In the genomic region with DNA sequence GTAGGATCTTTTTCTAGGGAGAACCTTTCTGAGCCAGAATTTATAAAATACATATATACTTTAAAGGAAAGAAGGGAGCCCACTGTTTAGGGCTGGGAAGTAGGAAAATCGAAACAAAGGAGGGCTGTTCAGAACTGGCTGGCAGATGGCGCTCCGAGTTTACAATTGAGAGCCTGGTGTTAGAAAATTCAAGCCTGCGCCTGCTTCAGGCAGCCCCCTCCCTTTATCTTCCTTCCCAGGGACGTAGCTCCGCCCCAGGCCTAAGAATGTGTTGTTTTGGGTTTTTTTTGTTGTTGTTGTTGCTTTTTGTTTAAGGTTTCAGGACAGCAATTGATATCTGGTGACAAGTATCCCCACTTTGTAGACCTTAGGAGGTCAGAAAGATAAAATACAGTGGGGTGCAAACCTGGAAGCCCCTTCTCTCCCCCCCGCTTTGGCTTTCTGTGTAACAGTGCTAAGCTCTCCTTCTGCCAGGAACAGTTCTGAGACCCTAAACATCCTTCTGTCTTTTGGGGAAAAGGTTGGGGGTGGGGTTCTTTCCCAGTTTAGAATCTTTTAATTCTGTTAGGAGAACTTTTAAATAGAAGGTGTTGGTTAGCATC, we compare ENCODE assay signal across 8 mouse cellular contexts. TPM values are rescaled to one million over a fixed set of nuclear protein-coding genes. Genes with fewer than 3 reads are reported as not detected.
DNase-seq lines count a peak whose midpoint lies in the region; ATAC-seq and TF ChIP-seq lines count a peak whose summit lies in the region.

No protein-coding gene starts in this region.

- no peak overlapping the region for H3K4me3 ChIP-seq in ES-E14 (ENCODE audit: insufficient read depth in 1 of 2, low read depth in 1 of 2, low read length in 2 of 2, poor library complexity in 1 of 2, severe bottlenecking in 1 of 2)
- H3K4me3 ChIP-seq in embryonic facial prominence, embryonic 11.5 days (ENCODE audit: low read depth, low read length), result no peak overlapping the region
- H3K4me3 ChIP-seq in hindbrain, embryonic 14.5 days (replicated peaks; ENCODE audit: low read length), result no peak overlapping the region
- no peak overlapping the region for H3K4me3 ChIP-seq in midbrain, embryonic 11.5 days (ENCODE audit: low read depth, low read length)

- in situ Hi-C loops in ES-E14 (cut with MboI; ENCODE audit: low sequenced_read_pairs in 2 of 2, unreplicated experiment in 2 of 2), result loop anchor here (10.0 to 25.0 kb wide), 4 partner anchors 351 to 594 kb away; no protein-coding TSS in a partner anchor

- no peaks in the 10 kb centered on the region for H3K9me3 ChIP-seq in ES-E14 (ENCODE audit: control insufficient read depth, insufficient read depth, low read depth, low read length)
- H3K9me3 ChIP-seq in embryonic facial prominence, embryonic 11.5 days (replicated peaks; ENCODE audit: control insufficient read depth, low read length), result no peaks in the 10 kb centered on the region
- H3K9me3 ChIP-seq in hindbrain, embryonic 14.5 days (ENCODE audit: control insufficient read depth, low read length), result no peaks in the 10 kb centered on the region
- no peaks in the 10 kb centered on the region for H3K9me3 ChIP-seq in midbrain, embryonic 11.5 days (ENCODE audit: control insufficient read depth, low read length)

- H3K27ac ChIP-seq in ES-E14 (ENCODE audit: insufficient read depth, low read depth, low read length, poor library complexity, severe bottlenecking), result no peak overlapping the region
- H3K27ac ChIP-seq in embryonic facial prominence, embryonic 11.5 days (replicated peaks; ENCODE audit: low read depth, low read length), result no peak overlapping the region
- no peak overlapping the region for H3K27ac ChIP-seq in hindbrain, embryonic 14.5 days
- H3K27ac ChIP-seq in midbrain, embryonic 11.5 days (ENCODE audit: low read depth, low read length), result no peak overlapping the region

- H3K27me3 ChIP-seq in embryonic facial prominence, embryonic 11.5 days (ENCODE audit: control insufficient read depth, insufficient read depth, low read length), result no peaks in the 10 kb centered on the region
- no peaks in the 10 kb centered on the region for H3K27me3 ChIP-seq in hindbrain, embryonic 14.5 days (ENCODE audit: control insufficient read depth, insufficient read depth, low read length)
- H3K27me3 ChIP-seq in midbrain, embryonic 11.5 days (ENCODE audit: control insufficient read depth, insufficient read depth, low read length), result no peaks in the 10 kb centered on the region

- H3K4me2 ChIP-seq in embryonic facial prominence, embryonic 11.5 days (ENCODE audit: low read depth, low read length), result no peak overlapping the region
- H3K4me2 ChIP-seq in hindbrain, embryonic 14.5 days (replicated peaks), result no peak overlapping the region; the same call in 1 of the 2 replicates
- no peak overlapping the region for H3K4me2 ChIP-seq in midbrain, embryonic 11.5 days

- no peak overlapping the region for H3K9ac ChIP-seq in ES-E14 (ENCODE audit: insufficient read depth, low read depth, low read length, poor library complexity, severe bottlenecking)
- no peak overlapping the region for H3K9ac ChIP-seq in embryonic facial prominence, embryonic 11.5 days (replicated peaks; ENCODE audit: low read length)
- H3K9ac ChIP-seq in hindbrain, embryonic 14.5 days, result no peak overlapping the region; the same call in 1 of the 2 replicates
- H3K9ac ChIP-seq in midbrain, embryonic 11.5 days (ENCODE audit: low read length), result no peak overlapping the region

- DNase-seq in cerebellum, adult 8-10 months, result peak; percentile 33
- no peak for DNase-seq in cerebellum, adult 9-11 months
- DNase-seq in ES-E14 (ENCODE audit: low read depth, low spot score), result no peak
- peak; percentile 88 for DNase-seq in embryonic facial prominence, embryonic 11.5 days (ENCODE audit: low spot score)
- DNase-seq in hindbrain, embryonic 14.5 days (ENCODE audit: low spot score), result peak; percentile 87
- peak; percentile 71 for DNase-seq in left cerebral cortex, postnatal 4 days
- DNase-seq in midbrain, embryonic 11.5 days (ENCODE audit: low spot score, missing footprints), result peak; percentile 91
- peak; percentile 51 for DNase-seq in thymus, postnatal 0 days (ENCODE audit: low spot score)

- ATAC-seq in embryonic facial prominence, embryonic 11.5 days (replicated peaks; ENCODE audit: insufficient number of reproducible peaks, low FRiP score, low TSS enrichment, low read depth), result peak; percentile 58
- ATAC-seq in hindbrain, embryonic 14.5 days (ENCODE audit: low FRiP score), result peak; percentile 79
- peak; percentile 86 for ATAC-seq in midbrain, embryonic 11.5 days (ENCODE audit: low FRiP score)

- no peaks in the 10 kb centered on the region; a peak in 1 of 4 replicates for H3K4me1 ChIP-seq in ES-E14 (ENCODE audit: control insufficient read depth in 2 of 2, insufficient read depth in 2 of 2, low read length in 2 of 2, poor library complexity in 1 of 2)
- H3K4me1 ChIP-seq in embryonic facial prominence, embryonic 11.5 days (ENCODE audit: control insufficient read depth, insufficient read depth, low read length), result no peaks in the 10 kb centered on the region
- no peaks in the 10 kb centered on the region for H3K4me1 ChIP-seq in hindbrain, embryonic 14.5 days (replicated peaks; ENCODE audit: control insufficient read depth, insufficient read depth, low read length)
- H3K4me1 ChIP-seq in midbrain, embryonic 11.5 days (ENCODE audit: control insufficient read depth, insufficient read depth, low read length), result no peaks in the 10 kb centered on the region

- peaks cover 2% of the 10 kb centered on the region; the same call in 1 of the 2 replicates for H3K36me3 ChIP-seq in ES-E14 (ENCODE audit: control insufficient read depth, insufficient read depth, low read length, poor library complexity, severe bottlenecking)
- no peaks in the 10 kb centered on the region for H3K36me3 ChIP-seq in embryonic facial prominence, embryonic 11.5 days (replicated peaks; ENCODE audit: control insufficient read depth, insufficient read depth, low read depth, low read length)
- no peaks in the 10 kb centered on the region for H3K36me3 ChIP-seq in hindbrain, embryonic 14.5 days (replicated peaks; ENCODE audit: control insufficient read depth, insufficient read depth)
- H3K36me3 ChIP-seq in midbrain, embryonic 11.5 days (ENCODE audit: control insufficient read depth, insufficient read depth, low read length), result no peaks in the 10 kb centered on the region

- WGBS in embryonic facial prominence, embryonic 11.5 days, result 12% methylated on average over 7 of the region's 7 CpGs
- WGBS in hindbrain, embryonic 14.5 days, result 11% methylated on average over 7 of the region's 7 CpGs
- WGBS in midbrain, embryonic 11.5 days, result 13% methylated on average over 7 of the region's 7 CpGs

- intact Hi-C loops in left cerebral cortex, postnatal 4 days (cut with DNase I), result loop anchor here (2.0 kb wide), 2 partner anchors 364 to 590 kb away; no protein-coding TSS in a partner anchor

TF ChIP-seq in ES-E14, 5 proteins besides CTCF, POLR2A, EP300 and RAD21:
- TF ChIP-seq ZC3H11A (IDR thresholded peaks at IDR 0.05; ENCODE audit: borderline replicate concordance, low read depth, low read length) (peak; percentile 97), HCFC1 (IDR thresholded peaks at IDR 0.05; ENCODE audit: borderline replicate concordance, insufficient read depth, low read length) (no peak), MAFK (IDR thresholded peaks at IDR 0.05; ENCODE audit: insufficient read depth, low read depth, low read length) (no peak), CHD2 (IDR thresholded peaks at IDR 0.05; ENCODE audit: low read depth, low read length) (no peak), ZNF384 (IDR thresholded peaks at IDR 0.05; ENCODE audit: low read depth, low read length) (no peak)

RNA-seq across cellular contexts. Expression of a gene that starts 26.9 kb away (rescaled TPM):
- total RNA-seq in ES-E14 (2012; rRNA removed), result 196 and 202 TPM in 2 replicates
- 1,377 and 1,397 TPM in 2 replicates for polyA plus RNA-seq in embryonic facial prominence, embryonic 11.5 days (2014; fragmentation: Nextera tagmentation; extraction: Ambion mirVana)
- polyA plus RNA-seq in hindbrain, embryonic 14.5 days (2014; fragmentation: Nextera tagmentation; extraction: Ambion mirVana), result 1,800 and 1,897 TPM in 2 replicates
- total RNA-seq in left cerebral cortex, postnatal 4 days (2021), result 1,000 to 10,000 TPM; 1,551 to 1,677 TPM
- 1,087 and 1,162 TPM in 2 replicates for polyA plus RNA-seq in midbrain, embryonic 11.5 days (2014; fragmentation: Nextera tagmentation; extraction: Ambion mirVana)
- polyA plus RNA-seq in thymus, postnatal 0 days (2015; fragmentation: Nextera tagmentation; extraction: Ambion mirVana), result 679 TPM in 2 replicates

RNA-seq across cellular contexts. Expression of a gene that starts 35.5 kb away (rescaled TPM):
- 15.6 and 17.7 TPM in 2 replicates for total RNA-seq in ES-E14 (2012; rRNA removed)
- polyA plus RNA-seq in embryonic facial prominence, embryonic 11.5 days (2014; fragmentation: Nextera tagmentation; extraction: Ambion mirVana), result 17.5 and 23.1 TPM in 2 replicates
- 8.6 and 10.9 TPM in 2 replicates for polyA plus RNA-seq in hindbrain, embryonic 14.5 days (2014; fragmentation: Nextera tagmentation; extraction: Ambion mirVana)
- 1 to 10 TPM; 2.0 to 2.2 TPM for total RNA-seq in left cerebral cortex, postnatal 4 days (2021)
- polyA plus RNA-seq in midbrain, embryonic 11.5 days (2014; fragmentation: Nextera tagmentation; extraction: Ambion mirVana), result 9.5 and 15.7 TPM in 2 replicates
- 4.1 and 5.4 TPM in 2 replicates for polyA plus RNA-seq in thymus, postnatal 0 days (2015; fragmentation: Nextera tagmentation; extraction: Ambion mirVana)

Comparison
In these comparisons a context has a peak if more than half of its experiments do, and no peak if none do; other contexts are left out.
1. DNase-seq: peak in cerebellum, adult 8-10 months (single experiment), embryonic facial prominence, embryonic 11.5 days (single experiment), hindbrain, embryonic 14.5 days (single experiment), left cerebral cortex, postnatal 4 days (single experiment), midbrain, embryonic 11.5 days (single experiment) and thymus, postnatal 0 days (single experiment); none in cerebellum, adult 9-11 months (single experiment) and ES-E14 (single experiment).
2. Peak in every context shown above with its lines, with median percentiles within 50 percentile points of each other: ATAC-seq.